Mouse (Mus musculus) heart, postnatal 0 days (tissue): ENCODE measurements around the gene Gtpbp1. TPM values are rescaled to one million over a fixed set of nuclear protein-coding genes. Genes with fewer than 3 reads are reported as not detected.
A peak's percentile ranks its signal among the peaks of the same experiment; 100 is the strongest.

Source experiments
- ATAC-seq: fragments of 200-750 bp; cut with Nextera tagmentation; 2 replicates; pipeline ENCODE4 v1.8.0; 2017; ENCODE audit warnings: low read depth, moderate number of reproducible peaks, moderate library complexity; ENCODE audit not compliant: insufficient read depth
- DNase-seq: peaks from one replicate; pipeline ENCODE4 v3.0.0-alpha.2; 2016; ENCODE audit warnings: low spot score
- H3K27ac ChIP-seq: fragments of 300-500 bp; sonication (generic); 2 replicates; pipeline ENCODE4 v1.5.1; 2014; ENCODE audit warnings: low read depth, mild to moderate bottlenecking
- H3K27me3 ChIP-seq: fragments of 300-500 bp; sonication (generic); 2 replicates; pipeline ENCODE4 v1.6.1; 2014; ENCODE audit warnings: low read length, mixed read lengths; ENCODE audit not compliant: control insufficient read depth, insufficient read depth
- H3K36me3 ChIP-seq: fragments of 300-500 bp; sonication (generic); replicated peaks from 2 replicates; pipeline ENCODE4 v1.6.1; 2014; ENCODE audit warnings: low read length, mixed read lengths; ENCODE audit not compliant: control insufficient read depth, insufficient read depth
- H3K4me1 ChIP-seq: fragments of 300-500 bp; sonication (generic); 2 replicates; pipeline ENCODE4 v1.6.1; 2014; ENCODE audit warnings: antibody characterized with exemption; ENCODE audit not compliant: control insufficient read depth, insufficient read depth
- H3K4me2 ChIP-seq: fragments of 300-500 bp; sonication (generic); 2 replicates; pipeline ENCODE4 v1.6.1; 2014; ENCODE audit warnings: low read depth, mild to moderate bottlenecking, low read length, moderate library complexity
- H3K4me3 ChIP-seq: fragments of 300-500 bp; sonication (generic); 2 replicates; pipeline ENCODE4 v1.5.1; 2014; ENCODE audit warnings: low read depth, low read length
- H3K9ac ChIP-seq: fragments of 300-500 bp; sonication (generic); replicated peaks from 2 replicates; pipeline ENCODE4 v1.6.1; 2014; ENCODE audit warnings: low read depth, low read length, mixed read lengths
- H3K9me3 ChIP-seq: fragments of 300-500 bp; sonication (generic); replicated peaks from 2 replicates; pipeline ENCODE4 v1.6.1; 2016; ENCODE audit warnings: low read length; ENCODE audit not compliant: control insufficient read depth
- CTCF ChIP-seq: IDR thresholded peaks from 2 replicates; pipeline ENCODE4 v1.5.1; 2016; ENCODE audit warnings: antibody characterized with exemption, control low read depth, low read depth
- EP300 ChIP-seq: IDR thresholded peaks from 2 replicates; pipeline ENCODE4 v1.6.1; 2016; ENCODE audit warnings: antibody characterized with exemption, low read depth
- WGBS: fragments of 180-500 bp; shearing (Covaris S2); extraction: QIAGEN DNeasy Blood & Tissue Kit; methylation state at CpG from one replicate; pipeline ENCODE4 v1.1.7; 2014; 5-methylcytosine and 5-hydroxymethylcytosine counted together
- polyA plus RNA-seq: library from polyadenylated mRNA; unstranded; fragments of >200 nt; fragmentation: Nextera tagmentation; extraction: Ambion mirVana; gene quantifications from 2 replicates; pipeline ENCODE4 v1.2.1, GENCODE M21; 2015
- total RNA-seq: library from RNA; depleted of rRNA; stranded (reverse); fragments of >200 nt; gene quantifications from 2 replicates; pipeline ENCODE4 v1.2.3, GENCODE M21; 2014; ENCODE audit warnings: low replicate concordance

Gene Gtpbp1
- total and polyA plus RNA-seq, 2 experiments from 2014 or later: 20.6 to 39.9 TPM

- H3K4me3 ChIP-seq: no peak overlapping the region
- no peaks in the 10 kb centered on the region for H3K27me3 ChIP-seq
- no peak overlapping the region for H3K9ac ChIP-seq
- TF ChIP-seq EP300: no peak
- TF ChIP-seq CTCF: no peak
- H3K27ac ChIP-seq: no peak overlapping the region
- WGBS: 55% methylated on average over 4 of the region's 4 CpGs
- ATAC-seq (no peak), DNase-seq (no peak)
- no peaks in the 10 kb centered on the region for H3K36me3 ChIP-seq
- H3K4me1 ChIP-seq: 0 out of 2 replicates have a peak, but pooled peaks cover 5% of the 10 kb centered on the region
- H3K4me2 ChIP-seq: no peak overlapping the region
- H3K9me3 ChIP-seq: no peaks in the 10 kb centered on the region
These were observed 63.2 kb downstream of the Gtpbp1 start for GRCm38 (mm10) chr15:79753873-79754272.

- Histone ChIP-seq H3K4me2 (no peak overlapping the region), H3K27ac (no peak overlapping the region), H3K36me3 (no peaks in the 10 kb centered on the region), H3K9ac (no peak overlapping the region), H3K4me1 (0 out of 2 replicates have a peak, but pooled peaks cover 5% of the 10 kb centered on the region), H3K27me3 (no peaks in the 10 kb centered on the region), H3K4me3 (no peak overlapping the region), H3K9me3 (no peaks in the 10 kb centered on the region)
- no peak for ATAC-seq
- WGBS: 86% methylated on average over 4 of the region's 4 CpGs
- no peak for DNase-seq
- TF ChIP-seq EP300: no peak
- TF ChIP-seq CTCF: no peak
These were observed 64.5 kb downstream of the Gtpbp1 start for GRCm38 (mm10) chr15:79755176-79755575.

GRCm38 (mm10) chr15:79755977-79756625, 65.5 kb downstream of the Gtpbp1 start:
- WGBS: 66% methylated on average over 8 of the region's 8 CpGs
- no peak for DNase-seq
- Histone ChIP-seq H3K4me3 (no peak overlapping the region), H3K9me3 (no peaks in the 10 kb centered on the region), H3K9ac (no peak overlapping the region), H3K27me3 (no peaks in the 10 kb centered on the region), H3K4me1 (0 out of 2 replicates have a peak, but pooled peaks cover 5% of the 10 kb centered on the region), H3K4me2 (no peak overlapping the region), H3K36me3 (no peaks in the 10 kb centered on the region), H3K27ac (peak overlapping the region; percentile 71; the same call in 1 of the 2 replicates)
- TF ChIP-seq EP300 (no peak), CTCF (no peak)
- peak; percentile 46 for ATAC-seq

GRCm38 (mm10) chr15:79757118-79757517, 66.5 kb downstream of the Gtpbp1 start:
- H3K27me3 ChIP-seq: no peaks in the 10 kb centered on the region
- H3K36me3 ChIP-seq: peaks cover 9% of the 10 kb centered on the region
- H3K9me3 ChIP-seq: no peaks in the 10 kb centered on the region
- H3K27ac ChIP-seq: peak overlapping the region; percentile 71
- H3K4me3 ChIP-seq: no peak overlapping the region
- H3K9ac ChIP-seq: no peak overlapping the region
- ATAC-seq: no peak
- H3K4me1 ChIP-seq: 0 out of 2 replicates have a peak, but pooled peaks cover 5% of the 10 kb centered on the region
- TF ChIP-seq CTCF (no peak), EP300 (no peak)
- 84% methylated on average over 3 of the region's 3 CpGs for WGBS
- no peak for DNase-seq
- no peak overlapping the region for H3K4me2 ChIP-seq

- ATAC-seq: no peak
- DNase-seq: no peak
- Histone ChIP-seq H3K4me2 (no peak overlapping the region), H3K4me3 (no peak overlapping the region), H3K9ac (no peak overlapping the region), H3K27me3 (no peaks in the 10 kb centered on the region), H3K9me3 (no peaks in the 10 kb centered on the region), H3K36me3 (peaks cover 33% of the 10 kb centered on the region), H3K27ac (no peak overlapping the region), H3K4me1 (peaks cover 16% of the 10 kb centered on the region; the same call in 1 of the 2 replicates)
- WGBS: 79% methylated on average over 6 of the region's 6 CpGs
- no peak for TF ChIP-seq CTCF
- no peak for TF ChIP-seq EP300
These were observed 70.3 kb downstream of the Gtpbp1 start for GRCm38 (mm10) chr15:79760956-79761355.

- no peaks in the 10 kb centered on the region for H3K9me3 ChIP-seq
- TF ChIP-seq CTCF (no peak), EP300 (no peak)
- ATAC-seq: no peak
- no peak overlapping the region for H3K27ac ChIP-seq
- no peaks in the 10 kb centered on the region for H3K27me3 ChIP-seq
- peaks cover 33% of the 10 kb centered on the region for H3K36me3 ChIP-seq
- H3K9ac ChIP-seq: no peak overlapping the region
- no peak overlapping the region for H3K4me3 ChIP-seq
- no peak overlapping the region for H3K4me2 ChIP-seq
- H3K4me1 ChIP-seq: peaks cover 31% of the 10 kb centered on the region
- DNase-seq: no peak
- 87% methylated on average over 9 of the region's 9 CpGs for WGBS
These were observed 72.4 kb downstream of the Gtpbp1 start for GRCm38 (mm10) chr15:79763001-79763400.
